Mouse (Mus musculus): ENCODE measurements around the gene Arhgdib. TPM values are rescaled to one million over a fixed set of nuclear protein-coding genes. Genes with fewer than 3 reads are reported as not detected.

Arhgdib gene
- polyA plus RNA-seq, 1 experiment from 2014 or later: 18.8 TPM

- no peaks in the 10 kb centered on the region for H3K36me3 ChIP-seq (ENCODE audit: control insufficient read depth, insufficient read depth, low read length)
- WGBS: 77% methylated on average over 9 of the region's 9 CpGs
- DNase-seq (ENCODE audit: low spot score): no peak
- H3K4me3 ChIP-seq (ENCODE audit: low read depth, low read length): no peak overlapping the region
- no peak overlapping the region for H3K4me2 ChIP-seq (ENCODE audit: low read length)
- ATAC-seq: no peak
- H3K4me1 ChIP-seq (ENCODE audit: control insufficient read depth, insufficient read depth, low read length): no peaks in the 10 kb centered on the region
- H3K9me3 ChIP-seq (replicated peaks; ENCODE audit: control insufficient read depth, low read length): no peaks in the 10 kb centered on the region
- H3K27me3 ChIP-seq (replicated peaks; ENCODE audit: control insufficient read depth, insufficient read depth, low read length): no peaks in the 10 kb centered on the region
- H3K27ac ChIP-seq (ENCODE audit: low read depth, low read length): no peak overlapping the region
- H3K9ac ChIP-seq (ENCODE audit: low read length): no peak overlapping the region
Observed at GRCm38 (mm10) chr6:136942280-136942679, 581 bp upstream of the Arhgdib start.

- H3K9ac ChIP-seq (ENCODE audit: low read length): no peak overlapping the region
- H3K4me2 ChIP-seq (ENCODE audit: low read length): no peak overlapping the region
- H3K4me3 ChIP-seq (ENCODE audit: low read depth, low read length): no peak overlapping the region
- no peak for DNase-seq (ENCODE audit: low spot score)
- no peaks in the 10 kb centered on the region for H3K27me3 ChIP-seq (replicated peaks; ENCODE audit: control insufficient read depth, insufficient read depth, low read length)
- ATAC-seq: no peak
- H3K4me1 ChIP-seq (ENCODE audit: control insufficient read depth, insufficient read depth, low read length): no peaks in the 10 kb centered on the region
- no peak overlapping the region for H3K27ac ChIP-seq (ENCODE audit: low read depth, low read length)
- 86% methylated on average over 11 of the region's 11 CpGs for WGBS
- H3K36me3 ChIP-seq (ENCODE audit: control insufficient read depth, insufficient read depth, low read length): no peaks in the 10 kb centered on the region
- no peaks in the 10 kb centered on the region for H3K9me3 ChIP-seq (replicated peaks; ENCODE audit: control insufficient read depth, low read length)
Observed at GRCm38 (mm10) chr6:136940188-136940960, 1.3 kb downstream of the Arhgdib start.

GRCm38 (mm10) chr6:136939326-136940187 lies 2.1 kb downstream of the Arhgdib start:
- DNase-seq (ENCODE audit: low spot score) (no peak), ATAC-seq (no peak)
- Histone ChIP-seq H3K4me1 (ENCODE audit: control insufficient read depth, insufficient read depth, low read length) (no peaks in the 10 kb centered on the region), H3K4me2 (ENCODE audit: low read length) (no peak overlapping the region), H3K9ac (ENCODE audit: low read length) (no peak overlapping the region), H3K9me3 (replicated peaks; ENCODE audit: control insufficient read depth, low read length) (no peaks in the 10 kb centered on the region), H3K27me3 (replicated peaks; ENCODE audit: control insufficient read depth, insufficient read depth, low read length) (no peaks in the 10 kb centered on the region), H3K36me3 (ENCODE audit: control insufficient read depth, insufficient read depth, low read length) (no peaks in the 10 kb centered on the region), H3K27ac (ENCODE audit: low read depth, low read length) (no peak overlapping the region), H3K4me3 (ENCODE audit: low read depth, low read length) (no peak overlapping the region)
- WGBS: 87% methylated on average over 14 of the region's 14 CpGs

GRCm38 (mm10) chr6:136938331-136939126 lies 3.2 kb downstream of the Arhgdib start:
- no peak for ATAC-seq
- WGBS: 89% methylated on average over 17 of the region's 18 CpGs

DNA sequence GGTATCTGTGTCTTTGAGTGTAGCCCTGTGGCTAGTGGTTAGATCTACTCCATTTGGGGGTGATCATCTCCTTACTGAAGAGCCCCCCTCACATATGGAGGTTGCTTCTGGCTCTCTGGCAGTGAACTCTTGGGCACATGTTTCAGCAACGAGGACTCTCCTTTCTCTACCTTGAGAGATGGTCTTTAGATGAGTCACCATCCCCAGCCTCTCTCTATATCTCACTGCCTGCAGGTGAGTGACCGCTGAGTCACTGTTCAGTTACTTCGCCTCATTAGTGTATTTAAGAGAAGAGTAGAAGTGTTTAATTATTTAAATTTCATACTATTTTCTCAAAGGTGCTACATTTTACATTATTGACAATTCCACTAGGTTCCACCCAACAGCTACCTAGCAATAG lies 4.6 kb downstream of the Arhgdib start:
- no peaks in the 10 kb centered on the region for H3K9me3 ChIP-seq (replicated peaks; ENCODE audit: control insufficient read depth, low read length)
- H3K4me3 ChIP-seq (ENCODE audit: low read depth, low read length): no peak overlapping the region
- no peak overlapping the region for H3K4me2 ChIP-seq (ENCODE audit: low read length)
- no peaks in the 10 kb centered on the region for H3K4me1 ChIP-seq (ENCODE audit: control insufficient read depth, insufficient read depth, low read length)
- H3K9ac ChIP-seq (ENCODE audit: low read length): no peak overlapping the region
- ATAC-seq (no peak), DNase-seq (ENCODE audit: low spot score) (no peak)
- H3K36me3 ChIP-seq (ENCODE audit: control insufficient read depth, insufficient read depth, low read length): no peaks in the 10 kb centered on the region
- 89% methylated on average over 3 of the region's 3 CpGs for WGBS
- no peaks in the 10 kb centered on the region for H3K27me3 ChIP-seq (replicated peaks; ENCODE audit: control insufficient read depth, insufficient read depth, low read length)
- no peak overlapping the region for H3K27ac ChIP-seq (ENCODE audit: low read depth, low read length)

More at GRCm38 (mm10) chr6:136938331-136939126, 3.2 kb downstream of the Arhgdib start:
- DNase-seq (ENCODE audit: low spot score): no peak
- Histone ChIP-seq H3K36me3 (ENCODE audit: control insufficient read depth, insufficient read depth, low read length) (no peaks in the 10 kb centered on the region), H3K9me3 (replicated peaks; ENCODE audit: control insufficient read depth, low read length) (no peaks in the 10 kb centered on the region), H3K27ac (ENCODE audit: low read depth, low read length) (no peak overlapping the region), H3K4me2 (ENCODE audit: low read length) (no peak overlapping the region), H3K4me3 (ENCODE audit: low read depth, low read length) (no peak overlapping the region), H3K27me3 (replicated peaks; ENCODE audit: control insufficient read depth, insufficient read depth, low read length) (no peaks in the 10 kb centered on the region), H3K9ac (ENCODE audit: low read length) (no peak overlapping the region), H3K4me1 (ENCODE audit: control insufficient read depth, insufficient read depth, low read length) (no peaks in the 10 kb centered on the region)

DNA sequence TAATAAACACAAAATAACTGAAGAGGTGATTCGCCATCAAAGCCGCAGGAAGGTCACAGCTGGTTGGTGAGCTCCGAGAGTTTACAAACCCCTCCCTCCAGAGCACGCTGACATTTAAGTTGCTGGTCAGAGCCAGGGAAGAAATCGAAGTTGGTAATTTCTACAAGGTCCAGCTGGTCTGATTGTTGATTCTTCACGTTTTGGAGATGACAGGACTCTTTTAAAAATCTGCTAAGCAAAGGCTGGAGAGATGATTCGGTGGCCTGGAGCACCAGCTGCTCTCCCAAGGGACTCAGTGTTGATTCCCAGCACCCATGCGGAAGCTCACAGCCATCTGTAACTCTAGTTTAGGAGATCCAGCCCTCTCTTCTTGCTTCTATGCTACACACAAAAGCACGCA lies 5.3 kb downstream of the Arhgdib start:
- Histone ChIP-seq H3K9me3 (replicated peaks; ENCODE audit: control insufficient read depth, low read length) (no peaks in the 10 kb centered on the region), H3K4me1 (ENCODE audit: control insufficient read depth, insufficient read depth, low read length) (no peaks in the 10 kb centered on the region), H3K36me3 (ENCODE audit: control insufficient read depth, insufficient read depth, low read length) (no peaks in the 10 kb centered on the region), H3K27me3 (replicated peaks; ENCODE audit: control insufficient read depth, insufficient read depth, low read length) (no peaks in the 10 kb centered on the region), H3K9ac (ENCODE audit: low read length) (no peak overlapping the region), H3K4me3 (ENCODE audit: low read depth, low read length) (no peak overlapping the region), H3K27ac (ENCODE audit: low read depth, low read length) (no peak overlapping the region), H3K4me2 (ENCODE audit: low read length) (no peak overlapping the region)
- DNase-seq (ENCODE audit: low spot score) (no peak), ATAC-seq (no peak)
- 88% methylated on average over 9 of the region's 9 CpGs for WGBS

DNA sequence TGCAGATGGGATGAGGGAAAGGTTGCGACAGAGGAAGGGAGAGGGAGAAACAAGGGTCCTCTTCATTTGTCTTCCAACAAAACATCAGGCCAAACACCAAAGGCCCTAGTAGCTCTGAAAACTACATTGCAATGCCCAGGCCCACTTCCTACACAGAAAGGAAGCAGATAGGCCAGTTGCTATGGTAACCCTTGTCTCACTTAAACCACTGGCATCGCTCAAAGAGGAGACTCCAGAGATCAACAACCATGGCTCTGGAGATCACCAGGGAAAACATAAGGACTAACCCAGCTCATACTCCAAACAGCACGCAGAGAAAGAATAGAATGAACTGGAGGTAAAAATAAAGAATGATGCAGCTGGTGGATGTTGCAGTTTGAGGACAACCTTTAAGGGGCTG lies 6.5 kb downstream of the Arhgdib start:
- no peak overlapping the region for H3K9ac ChIP-seq (ENCODE audit: low read length)
- H3K4me3 ChIP-seq (ENCODE audit: low read depth, low read length): no peak overlapping the region
- 74% methylated on average over 3 of the region's 3 CpGs for WGBS
- no peaks in the 10 kb centered on the region for H3K27me3 ChIP-seq (replicated peaks; ENCODE audit: control insufficient read depth, insufficient read depth, low read length)
- H3K36me3 ChIP-seq (ENCODE audit: control insufficient read depth, insufficient read depth, low read length): no peaks in the 10 kb centered on the region
- DNase-seq (ENCODE audit: low spot score) (peak; percentile 39), ATAC-seq (no peak)
- no peaks in the 10 kb centered on the region for H3K4me1 ChIP-seq (ENCODE audit: control insufficient read depth, insufficient read depth, low read length)
- H3K4me2 ChIP-seq (ENCODE audit: low read length): no peak overlapping the region
- H3K9me3 ChIP-seq (replicated peaks; ENCODE audit: control insufficient read depth, low read length): no peaks in the 10 kb centered on the region
- no peak overlapping the region for H3K27ac ChIP-seq (ENCODE audit: low read depth, low read length)

DNA sequence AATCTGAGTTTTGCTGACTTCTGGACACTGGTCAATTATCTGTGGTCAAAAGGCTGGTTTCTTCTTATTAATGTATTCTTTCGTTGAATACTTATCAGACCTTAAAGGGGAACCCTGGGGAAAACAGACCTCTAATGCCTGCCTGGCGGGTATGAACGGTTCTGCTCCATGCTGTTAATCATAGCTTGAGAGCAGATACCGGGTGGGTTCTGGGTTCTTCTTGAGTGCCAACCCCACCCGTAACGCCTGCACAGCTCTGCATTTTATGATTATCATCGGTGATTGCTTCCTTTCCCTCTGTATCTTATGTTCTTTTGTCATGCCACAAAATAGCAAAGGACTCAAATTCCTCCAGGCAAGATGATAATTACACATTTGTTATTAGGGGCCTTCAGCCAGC lies 7.6 kb downstream of the Arhgdib start:
- H3K27me3 ChIP-seq (replicated peaks; ENCODE audit: control insufficient read depth, insufficient read depth, low read length): no peaks in the 10 kb centered on the region
- ATAC-seq: no peak
- H3K4me3 ChIP-seq (ENCODE audit: low read depth, low read length): no peak overlapping the region
- no peaks in the 10 kb centered on the region for H3K36me3 ChIP-seq (ENCODE audit: control insufficient read depth, insufficient read depth, low read length)
- no peak overlapping the region for H3K9ac ChIP-seq (ENCODE audit: low read length)
- 87% methylated on average over 7 of the region's 7 CpGs for WGBS
- no peak for DNase-seq (ENCODE audit: low spot score)
- H3K4me1 ChIP-seq (ENCODE audit: control insufficient read depth, insufficient read depth, low read length): no peaks in the 10 kb centered on the region
- H3K27ac ChIP-seq (ENCODE audit: low read depth, low read length): no peak overlapping the region
- no peak overlapping the region for H3K4me2 ChIP-seq (ENCODE audit: low read length)
- no peaks in the 10 kb centered on the region for H3K9me3 ChIP-seq (replicated peaks; ENCODE audit: control insufficient read depth, low read length)
